Mouse (Mus musculus): ENCODE results near the gene Zbtb26.

- peak; percentile 18; the same call in 1 of the 2 replicates for TF ChIP-seq CTCF (IDR thresholded peaks at IDR 0.05)
- TF ChIP-seq EP300 (IDR thresholded peaks at IDR 0.05; ENCODE audit: insufficient read depth, low read depth, low read length): 0 out of 2 replicates have a peak, but pooled peaks have one; percentile 31
- TF ChIP-seq POLR2A (IDR thresholded peaks at IDR 0.05; ENCODE audit: insufficient read depth, low read depth, low read length): peak; percentile 98
These were observed 8.9 kb upstream of the Zbtb26 start for GRCm38 (mm10) chr2:37451667-37452375.
